Mouse (Mus musculus) kidney, adult 2 months (tissue): Measurements from ENCODE around the gene Fam217a.

Experiments used
- CTCF ChIP-seq: fragments of 200-500 bp; conservative IDR thresholded peaks from 2 replicates; pipeline ENCODE4 v1.5.1; 2011; ENCODE audit warnings: low read depth, mild to moderate bottlenecking, control low read depth, low read length, moderate library complexity, mixed read lengths; ENCODE audit not compliant: insufficient read depth, insufficient read length
- POLR2A ChIP-seq: fragments of 200-500 bp; IDR thresholded peaks from one replicate; pipeline ENCODE4 v1.6.1; 2011; ENCODE audit warnings: low read depth, low read length, control low read depth

GRCm38 (mm10) chr13:34964419-34964818 lies 40.3 kb upstream of the Fam217a start:
- TF ChIP-seq POLR2A (no peak), CTCF (no peak)
